Mouse (Mus musculus) liver, embryonic 14.5 days (tissue): Measurements from ENCODE around the gene Rbmx2. TPM values are rescaled to one million over a fixed set of nuclear protein-coding genes. Genes with fewer than 3 reads are reported as not detected.

ENCODE experiments used
- ATAC-seq: fragments of 200-750 bp; cut with Nextera tagmentation; 2 replicates; pipeline ENCODE4 v1.8.0; 2017; ENCODE audit warnings: moderate number of reproducible peaks, mild to moderate bottlenecking, moderate library complexity; ENCODE audit not compliant: insufficient read depth
- DNase-seq, 3 experiments: peaks; one replicate each; pipeline ENCODE4 v3.0.0-alpha.2; 2012 to 2013; ENCODE audit warnings: low read depth in 3 of 3, low spot score in 3 of 3
- H3K27ac ChIP-seq: fragments of 300-500 bp; sonication (generic); 2 replicates; pipeline ENCODE4 v1.5.1; 2014; ENCODE audit warnings: moderate library complexity, mild to moderate bottlenecking, control low read depth, inconsistent platforms
- H3K27me3 ChIP-seq: fragments of 300-500 bp; sonication (generic); 2 replicates; pipeline ENCODE4 v1.6.1; 2014; ENCODE audit warnings: mild to moderate bottlenecking, low read length, moderate library complexity; ENCODE audit not compliant: control insufficient read depth, insufficient read depth
- H3K36me3 ChIP-seq: fragments of 300-500 bp; sonication (generic); replicated peaks from 2 replicates; pipeline ENCODE4 v1.6.1; 2014; ENCODE audit warnings: low read depth; ENCODE audit not compliant: control insufficient read depth, insufficient read depth
- H3K4me1 ChIP-seq, 2 experiments: fragments of 200-500 bp in 1 of 2; fragments of 300-500 bp in 1 of 2; sonication (generic) in 1 of 2; replicated peaks; 2 replicates each; pipeline ENCODE4 v1.6.1; 2012 to 2014; ENCODE audit warnings: antibody characterized with exemption in 1 of 2, inconsistent platforms in 1 of 2, low read length in 1 of 2; ENCODE audit not compliant: control insufficient read depth in 2 of 2, insufficient read depth in 2 of 2
- H3K4me2 ChIP-seq: fragments of 300-500 bp; sonication (generic); 2 replicates; pipeline ENCODE4 v1.6.1; 2014; ENCODE audit warnings: low read depth, mild to moderate bottlenecking, control low read depth, moderate library complexity
- H3K4me3 ChIP-seq, 2 experiments: fragments of 200-500 bp in 1 of 2; fragments of 300-500 bp in 1 of 2; sonication (generic) in 1 of 2; 2 replicates each; pipeline ENCODE4 v1.5.1; 2012 to 2014; ENCODE audit warnings: low read depth in 2 of 2, low read length in 2 of 2, mild to moderate bottlenecking in 2 of 2, control low read depth in 1 of 2, inconsistent platforms in 1 of 2, moderate library complexity in 1 of 2; ENCODE audit not compliant: insufficient read depth in 1 of 2
- H3K9ac ChIP-seq: fragments of 300-500 bp; sonication (generic); replicated peaks from 2 replicates; pipeline ENCODE4 v1.6.1; 2014; ENCODE audit warnings: mild to moderate bottlenecking, control low read depth, moderate library complexity
- H3K9me3 ChIP-seq: fragments of 300-500 bp; sonication (generic); 2 replicates; pipeline ENCODE4 v1.6.1; 2016; ENCODE audit warnings: low read length, mixed read lengths; ENCODE audit not compliant: control insufficient read depth
- CTCF ChIP-seq: IDR thresholded peaks from 2 replicates; pipeline ENCODE4 v1.5.1; 2016; ENCODE audit warnings: antibody characterized with exemption, low read depth, control low read depth
- EP300 ChIP-seq: IDR thresholded peaks from 2 replicates; pipeline ENCODE4 v1.6.1; 2016; ENCODE audit warnings: antibody characterized with exemption, low read depth
- WGBS: fragments of 180-500 bp; shearing (Covaris S2); extraction: QIAGEN DNeasy Blood & Tissue Kit; methylation state at CpG from one replicate; pipeline ENCODE4 v1.1.7; 2014; ENCODE audit not compliant: insufficient replicate concordance; 5-methylcytosine and 5-hydroxymethylcytosine counted together
- polyA plus RNA-seq, 2 experiments: library from polyadenylated mRNA; depleted of rRNA in 1 of 2; stranded (reverse) in 1 of 2; unstranded in 1 of 2; fragments of >200 nt; fragmentation: Nextera tagmentation in 1 of 2; extraction: Ambion mirVana in 1 of 2; gene quantifications; 2 replicates each; pipeline versions ENCODE4 v1.2.1 to v1.2.3; 2012 to 2014

Rbmx2 gene
- polyA plus RNA-seq, 2 experiments, result 10.1 to 15.2 TPM

DNA sequence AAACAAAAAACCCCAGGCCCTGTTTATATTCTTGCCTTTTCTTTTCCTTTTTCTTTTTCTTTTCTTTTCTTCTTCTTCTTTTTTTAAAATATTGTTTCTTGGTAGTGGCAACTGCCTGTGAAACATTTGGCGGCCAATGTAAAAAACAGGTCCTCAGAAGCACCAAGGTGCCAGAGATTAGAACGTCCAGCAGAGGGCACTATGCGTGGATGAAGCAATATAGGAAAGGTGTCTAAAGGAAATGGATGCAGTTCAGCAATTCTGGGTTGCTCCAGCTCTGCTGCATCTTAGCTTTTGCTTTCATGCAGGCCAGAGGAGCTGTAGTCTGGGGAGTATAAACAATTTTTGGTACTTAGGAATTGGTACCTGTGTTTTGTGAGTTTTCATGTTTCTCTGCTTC is 11.4 kb upstream of the Rbmx2 start:
- DNase-seq, result no peak
- 20% methylated on average over 3 of the region's 3 CpGs for WGBS
- peak; percentile 73 for TF ChIP-seq CTCF
- no peak for TF ChIP-seq EP300

DNA sequence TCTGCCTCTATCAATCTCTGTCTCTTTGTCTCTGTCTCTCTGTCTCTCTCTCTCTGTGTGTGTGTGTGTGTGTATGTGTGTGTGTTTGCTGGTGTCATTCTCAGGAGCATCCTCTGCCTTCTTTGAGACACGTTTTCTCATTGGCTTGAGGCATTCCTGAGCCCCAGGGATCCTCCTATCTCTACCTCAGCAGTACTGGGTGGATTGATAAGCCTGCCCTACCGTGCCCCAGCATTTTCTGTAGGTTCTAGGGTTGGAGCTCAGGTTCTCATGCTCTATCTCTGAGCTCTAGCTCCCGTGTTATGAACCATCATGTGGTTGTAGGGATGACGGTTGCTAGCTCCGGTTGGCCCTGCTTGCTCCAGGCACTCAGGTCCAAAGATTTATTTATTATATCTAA is 10.9 kb upstream of the Rbmx2 start:
- TF ChIP-seq CTCF, result no peak
- TF ChIP-seq EP300, result no peak
- DNase-seq (no peak), ATAC-seq (peak; percentile 59)
- Histone ChIP-seq H3K27me3 (no peaks in the 10 kb centered on the region), H3K4me1 (no peaks in the 10 kb centered on the region), H3K36me3 (no peaks in the 10 kb centered on the region), H3K4me2 (no peak overlapping the region), H3K9ac (no peak overlapping the region), H3K9me3 (no peaks in the 10 kb centered on the region), H3K27ac (no peak overlapping the region), H3K4me3 (no peak overlapping the region)
- WGBS, result 31% methylated on average over 5 of the region's 5 CpGs

More for the DNA sequence above, 11.4 kb upstream of the Rbmx2 start:
- no peaks in the 10 kb centered on the region for H3K4me1 ChIP-seq
- H3K4me2 ChIP-seq, result no peak overlapping the region
- no peak overlapping the region for H3K4me3 ChIP-seq
- no peaks in the 10 kb centered on the region for H3K9me3 ChIP-seq
- H3K9ac ChIP-seq, result no peak overlapping the region
- ATAC-seq, result 0 out of 2 replicates have a peak, but pooled peaks have one; percentile 41
- no peaks in the 10 kb centered on the region for H3K36me3 ChIP-seq
- no peaks in the 10 kb centered on the region for H3K27me3 ChIP-seq
- H3K27ac ChIP-seq, result no peak overlapping the region

DNA sequence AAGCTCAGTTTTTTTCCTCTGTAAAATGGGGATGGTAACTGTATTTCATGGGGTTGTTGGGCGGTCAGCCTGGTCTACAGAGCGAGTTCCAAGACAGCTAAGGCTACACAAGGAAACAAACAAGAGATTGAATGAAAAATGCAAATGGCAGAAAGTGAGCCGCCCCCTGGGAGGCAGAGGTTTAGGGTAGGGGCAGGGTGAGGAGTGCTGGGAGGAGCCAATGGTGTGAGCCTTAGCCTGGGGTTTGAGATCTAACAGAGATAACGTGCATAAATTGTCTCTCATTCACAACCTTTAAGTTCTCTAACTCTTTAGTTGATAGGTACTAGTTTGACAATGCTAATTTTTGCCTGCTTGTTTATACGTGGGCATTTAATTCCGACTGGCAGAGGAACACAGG is 344 bp upstream of the Rbmx2 start:
- H3K9me3 ChIP-seq, result no peaks in the 10 kb centered on the region
- H3K36me3 ChIP-seq, result no peaks in the 10 kb centered on the region
- TF ChIP-seq CTCF (no peak), EP300 (no peak)
- peak; percentile 59; the same call in 1 of the 2 replicates for ATAC-seq
- H3K4me2 ChIP-seq, result peak overlapping the region; percentile 71
- no peak overlapping the region for H3K27ac ChIP-seq
- H3K9ac ChIP-seq, result no peak overlapping the region
- no peak for DNase-seq
- 19% methylated on average over 6 of the region's 6 CpGs for WGBS
- H3K4me1 ChIP-seq, result peaks cover 0 to 9% of the 10 kb centered on the region in 2 experiments; a peak in 2 of 4 replicates
- H3K4me3 ChIP-seq, result peak overlapping the region; percentile 46 to 74
- no peaks in the 10 kb centered on the region for H3K27me3 ChIP-seq

DNA sequence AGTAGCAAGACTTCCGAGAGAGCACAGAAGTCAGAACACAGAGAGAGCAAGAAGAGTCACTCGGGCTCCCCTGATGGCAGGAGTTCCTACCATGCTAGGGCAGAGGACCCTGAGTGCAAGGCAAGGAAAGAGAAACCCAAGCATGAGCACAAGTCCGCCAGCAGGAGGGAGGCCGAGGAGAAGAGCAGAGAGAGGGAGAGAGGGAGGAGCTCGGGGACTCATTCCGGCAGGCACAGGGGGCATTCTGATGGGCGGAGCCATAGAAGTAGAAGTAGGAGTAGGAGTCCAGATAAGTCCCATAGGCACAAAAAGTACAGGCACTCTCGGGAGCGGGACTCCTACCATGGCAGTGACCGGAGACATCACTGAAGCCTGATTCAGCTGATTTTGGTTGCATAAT is 14.9 kb downstream of the Rbmx2 start:
- ATAC-seq (no peak), DNase-seq (no peak)
- H3K4me1 ChIP-seq, result no peaks in the 10 kb centered on the region
- H3K9ac ChIP-seq, result no peak overlapping the region
- no peak overlapping the region for H3K4me3 ChIP-seq
- no peaks in the 10 kb centered on the region; the same call in 1 of the 2 replicates for H3K36me3 ChIP-seq
- no peak for TF ChIP-seq CTCF
- TF ChIP-seq EP300, result no peak
- H3K27ac ChIP-seq, result no peak overlapping the region
- WGBS, result 83% methylated on average over 10 of the region's 10 CpGs
- H3K9me3 ChIP-seq, result no peaks in the 10 kb centered on the region
- no peak overlapping the region for H3K4me2 ChIP-seq
- H3K27me3 ChIP-seq, result no peaks in the 10 kb centered on the region

DNA sequence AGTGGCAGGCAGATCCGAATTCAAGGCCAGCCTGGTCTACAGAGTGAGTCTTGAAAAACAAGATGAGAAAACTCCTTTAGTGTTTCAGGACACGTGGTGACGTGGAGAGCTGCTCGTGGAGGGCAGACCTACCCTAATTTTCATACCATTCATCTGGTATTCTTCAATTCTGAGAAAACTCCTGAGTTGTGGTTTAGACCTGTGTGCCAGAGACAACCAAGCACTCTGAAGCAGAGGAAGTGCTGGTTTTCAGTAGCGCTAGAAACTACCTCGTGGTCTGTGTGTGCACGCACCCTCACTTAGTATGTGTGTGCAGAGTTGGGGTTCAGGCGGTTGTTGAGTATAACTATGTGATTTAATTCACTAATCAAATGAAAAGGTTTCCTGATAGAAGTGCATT is 18.0 kb downstream of the Rbmx2 start:
- Histone ChIP-seq H3K9me3 (no peaks in the 10 kb centered on the region), H3K27ac (no peak overlapping the region), H3K27me3 (no peaks in the 10 kb centered on the region), H3K4me3 (no peak overlapping the region), H3K36me3 (no peaks in the 10 kb centered on the region; the same call in 1 of the 2 replicates), H3K4me2 (no peak overlapping the region), H3K4me1 (no peaks in the 10 kb centered on the region), H3K9ac (no peak overlapping the region)
- no peak for DNase-seq
- ATAC-seq, result no peak
- WGBS, result 76% methylated on average over 8 of the region's 8 CpGs
- no peak for TF ChIP-seq CTCF
- no peak for TF ChIP-seq EP300
